Mouse (Mus musculus) embryonic stem cell, embryonic (primary cell): Measurements from ENCODE around the gene Pfn1.

Experiments used
- CTCF ChIA-PET, 4 experiments: fragments of 300-600 bp in 2 of 4; fragments of 350-600 bp in 2 of 4; sonication (Branson Sonifier 250); formaldehyde crosslinking; loops; one replicate each; lab custom pipeline; 2022; ENCODE audit warnings: inconsistent platforms in 2 of 4; lab: Charles Lee
- POLR2A ChIA-PET, 4 experiments: fragments of 300-600 bp in 2 of 4; fragments of 350-600 bp in 2 of 4; sonication (Branson Sonifier 250); formaldehyde crosslinking; loops; one replicate each; lab custom pipeline; 2022; ENCODE audit warnings: antibody characterized with exemption in 4 of 4, inconsistent platforms in 1 of 4; lab: Charles Lee

The Pfn1 gene

DNA sequence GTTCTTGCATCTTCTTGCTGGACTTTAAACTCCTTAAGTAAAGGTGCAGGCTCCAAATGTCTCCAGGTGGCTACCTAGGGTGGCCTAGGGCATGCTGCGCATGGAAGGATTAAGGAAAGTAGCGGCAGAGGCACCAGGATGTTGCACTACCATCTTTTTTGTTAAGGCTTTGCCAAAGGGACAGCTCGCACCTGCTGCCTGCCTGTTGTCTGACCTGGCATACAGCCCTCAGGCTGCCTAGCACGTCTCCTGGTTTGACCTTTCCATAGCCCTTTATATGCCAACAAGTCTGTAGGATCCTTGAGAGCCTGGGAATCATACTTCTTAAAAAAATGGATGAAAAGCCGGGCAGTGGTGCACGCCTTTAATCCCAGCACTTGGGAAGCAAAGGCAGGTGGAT lies 11.4 kb downstream of the Pfn1 start:
- ChIA-PET CTCF (no interaction called here), POLR2A (interaction anchor here in 3 of 4 experiments (0.8 to 23.0 kb wide), 4 partner anchors 9 to 26 kb away, joined by 3 to 710 read pairs (median 10); partner anchors contain the start of genes Spag7 (in 2 of the 3), Eno3 (in 1 of the 3) and Pfn1 (in 1 of the 3))

- ChIA-PET CTCF (interaction anchor here in 1 of 4 experiments (1.0 kb wide), 1 partner anchor 18 kb away, joined by 3 read pairs; no protein-coding TSS in a partner anchor), POLR2A (interaction anchor here in 3 of 4 experiments (0.6 to 23.0 kb wide), 6 partner anchors 15 to 1671 kb away, joined by 3 to 710 read pairs (median 4); partner anchors contain the start of genes Spag7 (in 2 of the 3), Eno3 (in 1 of the 3) and Pfn1 (in 1 of the 3))
Observed at GRCm38 (mm10) chr11:70641241-70641640, 13.2 kb downstream of the Pfn1 start.

GRCm38 (mm10) chr11:70639976-70640375 lies 14.5 kb downstream of the Pfn1 start:
- ChIA-PET POLR2A (interaction anchor here (0.8 to 2.4 kb wide), 10 partner anchors 9 to 86 kb away, joined by 3 to 10 read pairs (median 4); partner anchors contain the start of gene Spag7 (in 1 of the 4)), CTCF (interaction anchor here in 2 of 4 experiments (0.7 to 1.9 kb wide), 5 partner anchors 10 to 116 kb away, joined by 3 to 8 read pairs (median 4); no protein-coding TSS in a partner anchor)

- CTCF ChIA-PET = interaction anchor here in 2 of 4 experiments (0.6 to 1.9 kb wide), 6 partner anchors 9 to 156 kb away, joined by 3 to 8 read pairs (median 4); no protein-coding TSS in a partner anchor
- POLR2A ChIA-PET = interaction anchor here (0.6 to 2.4 kb wide), 20 partner anchors 8 to 179 kb away, joined by 3 to 18 read pairs (median 4); partner anchors contain the start of genes Rnf167 (in 4 of the 4), Slc25a11 (in 4 of the 4), Spag7 (in 2 of the 4) and 4930544D05Rik (in 1 of the 4)
Observed at GRCm38 (mm10) chr11:70638714-70639278, 15.6 kb downstream of the Pfn1 start, which contains the start of gene Gp1ba. Gene Gp1ba, plus strand, starts transcription at chr11:70639122.

- ChIA-PET POLR2A (interaction anchor here (0.6 to 2.4 kb wide), 16 partner anchors 8 to 206 kb away, joined by 3 to 18 read pairs (median 4); partner anchors contain the start of genes Rnf167 (in 4 of the 4), Slc25a11 (in 4 of the 4), Spag7 (in 2 of the 4) and 4930544D05Rik (in 1 of the 4)), CTCF (interaction anchor here in 3 of 4 experiments (0.8 to 1.6 kb wide), 5 partner anchors 8 to 16 kb away, joined by 3 to 5 read pairs (median 3); no protein-coding TSS in a partner anchor)
Observed at GRCm38 (mm10) chr11:70638293-70638692, 16.2 kb downstream of the Pfn1 start.

- POLR2A ChIA-PET = interaction anchor here (0.8 to 2.4 kb wide), 13 partner anchors 8 to 205 kb away, joined by 3 to 18 read pairs (median 7); partner anchors contain the start of genes Rnf167 (in 4 of the 4), Slc25a11 (in 4 of the 4), Inca1 (in 2 of the 4) and Kif1c (in 2 of the 4)
- CTCF ChIA-PET = interaction anchor here in 2 of 4 experiments (0.8 to 1.1 kb wide), 3 partner anchors 8 to 15 kb away, joined by 3 to 5 read pairs (median 3); no protein-coding TSS in a partner anchor
Observed at GRCm38 (mm10) chr11:70637764-70638163, 16.7 kb downstream of the Pfn1 start.

DNA sequence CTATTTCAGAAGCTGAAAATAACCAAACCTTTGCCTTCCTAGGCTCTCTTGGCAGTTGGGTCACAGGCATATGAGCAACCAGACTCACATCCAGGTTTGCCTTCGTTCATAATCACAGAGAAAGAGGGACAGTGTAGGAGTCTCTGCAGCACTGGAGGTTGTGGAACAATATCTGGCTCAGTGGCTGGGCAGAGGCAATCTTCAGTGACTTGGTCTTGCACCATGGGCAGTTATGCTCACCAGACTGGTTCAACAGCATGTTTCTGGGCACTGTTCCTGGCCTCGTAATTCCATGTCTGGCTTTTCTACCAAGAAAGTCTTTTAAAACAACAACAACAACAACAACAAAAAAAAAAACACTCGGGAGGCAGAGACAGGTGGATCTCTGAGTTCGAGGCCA lies 18.8 kb downstream of the Pfn1 start:
- ChIA-PET POLR2A (interaction anchor here in 3 of 4 experiments (0.6 to 2.3 kb wide), 5 partner anchors 11 to 1561 kb away, joined by 3 to 22 read pairs (median 3); partner anchors contain the start of genes Rnf167 (in 1 of the 3) and Slc25a11 (in 1 of the 3)), CTCF (interaction anchor here in 1 of 4 experiments (1.1 kb wide), 1 partner anchor 143 kb away, joined by 3 read pairs; no protein-coding TSS in a partner anchor)

- POLR2A ChIA-PET = interaction anchor here in 3 of 4 experiments (1.0 to 1.8 kb wide), 9 partner anchors 9 to 179 kb away, joined by 3 to 8 read pairs (median 4); partner anchors contain the start of genes Rnf167 (in 3 of the 3), Slc25a11 (in 3 of the 3), 4930544D05Rik (in 2 of the 3) and Gp1ba (in 2 of the 3)
- CTCF ChIA-PET = interaction anchor here (0.6 to 2.8 kb wide), 25 partner anchors 9 to 510 kb away, joined by 3 to 24 read pairs (median 4); partner anchors contain the start of genes 4930544D05Rik (in 2 of the 4), Gp1ba (in 2 of the 4), Alox12e (in 1 of the 4) and Arrb2 (in 1 of the 4)
Observed at GRCm38 (mm10) chr11:70630129-70630528, 24.3 kb downstream of the Pfn1 start.

GRCm38 (mm10) chr11:70629557-70629956 lies 24.9 kb downstream of the Pfn1 start:
- POLR2A ChIA-PET = interaction anchor here in 3 of 4 experiments (1.0 to 1.8 kb wide), 10 partner anchors 9 to 180 kb away, joined by 3 to 8 read pairs (median 4); partner anchors contain the start of genes Rnf167 (in 3 of the 3), Slc25a11 (in 3 of the 3), 4930544D05Rik (in 2 of the 3) and Gp1ba (in 2 of the 3)
- CTCF ChIA-PET = interaction anchor here (0.5 to 2.8 kb wide), 35 partner anchors 8 to 708 kb away, joined by 3 to 24 read pairs (median 4); partner anchors contain the start of genes 4930544D05Rik (in 2 of the 4), Gp1ba (in 2 of the 4), Alox12e (in 1 of the 4) and Arrb2 (in 1 of the 4)

DNA sequence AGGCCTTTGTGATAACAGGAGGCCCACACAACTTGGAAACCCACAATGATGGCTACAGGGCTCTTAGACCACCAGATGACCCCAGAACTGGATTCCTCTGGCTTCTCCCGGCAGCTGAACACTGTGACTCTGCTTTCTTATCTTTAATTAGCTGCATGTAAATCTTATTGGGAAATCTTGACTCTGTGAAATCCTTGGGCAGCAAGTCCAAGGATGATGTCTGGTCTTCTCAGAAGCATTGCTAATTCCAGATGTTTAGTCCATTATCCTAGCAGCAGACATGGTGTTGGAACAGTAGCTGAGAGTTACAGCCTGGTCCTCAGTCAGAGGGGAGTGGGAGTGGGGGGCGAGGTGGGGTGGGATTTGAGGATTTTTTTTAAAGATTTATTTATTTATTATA lies 26.0 kb downstream of the Pfn1 start:
- CTCF ChIA-PET = interaction anchor here (0.6 to 2.8 kb wide), 12 partner anchors 13 to 538 kb away, joined by 3 to 24 read pairs (median 5); partner anchors contain the start of genes 4930544D05Rik (in 1 of the 4), Arrb2 (in 1 of the 4), Psmb6 (in 1 of the 4) and Rnf167 (in 1 of the 4)
- POLR2A ChIA-PET = interaction anchor here in 3 of 4 experiments (0.7 to 1.5 kb wide), 6 partner anchors 11 to 106 kb away, joined by 3 to 5 read pairs (median 3); partner anchors contain the start of genes Psmb6 (in 2 of the 3), Rnf167 (in 1 of the 3), Slc25a11 (in 1 of the 3) and Spag7 (in 1 of the 3)

DNA sequence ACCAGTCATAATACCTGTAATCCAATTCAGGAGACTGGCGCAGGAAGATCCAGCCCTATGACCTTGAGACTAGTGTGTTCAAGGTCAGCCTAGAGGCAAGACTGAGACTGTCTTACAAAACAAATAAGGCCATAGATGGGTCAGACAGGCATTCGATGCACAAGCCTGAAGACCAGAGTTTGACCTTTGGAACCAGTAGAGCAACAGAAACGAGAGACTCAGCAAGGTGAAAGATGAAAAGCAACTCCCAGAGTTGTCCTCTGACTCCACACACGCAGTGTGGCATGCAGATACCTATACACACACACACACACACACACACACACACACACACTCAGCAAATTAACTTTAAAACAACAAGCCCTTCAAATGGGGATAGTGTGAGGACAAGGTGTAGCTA lies 27.6 kb downstream of the Pfn1 start:
- ChIA-PET CTCF (interaction anchor here in 3 of 4 experiments (0.6 to 1.5 kb wide), 7 partner anchors 12 to 311 kb away, joined by 3 to 12 read pairs (median 3); partner anchors contain the start of genes 4930544D05Rik (in 1 of the 3), Gltpd2 (in 1 of the 3), Rnf167 (in 1 of the 3) and Slc25a11 (in 1 of the 3)), POLR2A (interaction anchor here in 3 of 4 experiments (0.6 to 2.1 kb wide), 10 partner anchors 15 to 216 kb away, joined by 3 to 5 read pairs (median 3); partner anchors contain the start of genes Rnf167 (in 2 of the 3), Slc25a11 (in 2 of the 3) and Arrb2 (in 1 of the 3))

- CTCF ChIA-PET = interaction anchor here (0.5 to 1.6 kb wide), 11 partner anchors 10 to 205 kb away, joined by 3 to 9 read pairs (median 3); partner anchors contain the start of genes 4930544D05Rik (in 3 of the 4) and Arrb2 (in 1 of the 4)
Observed at GRCm38 (mm10) chr11:70625473-70625872, 29.0 kb downstream of the Pfn1 start.

GRCm38 (mm10) chr11:70623053-70623742 lies 31.2 kb downstream of the Pfn1 start:
- CTCF ChIA-PET = interaction anchor here (0.6 to 3.3 kb wide), 39 partner anchors 8 to 309 kb away, joined by 3 to 19 read pairs (median 4); partner anchors contain the start of genes Gltpd2 (in 2 of the 4), 4930544D05Rik (in 1 of the 4), Alox12e (in 1 of the 4) and Arrb2 (in 1 of the 4)
- POLR2A ChIA-PET = interaction anchor here in 3 of 4 experiments (0.6 to 2.4 kb wide), 27 partner anchors 8 to 231 kb away, joined by 3 to 10 read pairs (median 4); partner anchors contain the start of genes Gltpd2 (in 2 of the 3), Psmb6 (in 2 of the 3), Rnf167 (in 2 of the 3) and Slc25a11 (in 2 of the 3)

More at GRCm38 (mm10) chr11:70625473-70625872, 29.0 kb downstream of the Pfn1 start:
- POLR2A ChIA-PET = interaction anchor here in 3 of 4 experiments (0.6 to 2.1 kb wide), 12 partner anchors 8 to 215 kb away, joined by 3 to 6 read pairs (median 3); partner anchors contain the start of genes 4930544D05Rik (in 1 of the 3), Gp1ba (in 1 of the 3), Pfn1 (in 1 of the 3) and Rnf167 (in 1 of the 3)

DNA sequence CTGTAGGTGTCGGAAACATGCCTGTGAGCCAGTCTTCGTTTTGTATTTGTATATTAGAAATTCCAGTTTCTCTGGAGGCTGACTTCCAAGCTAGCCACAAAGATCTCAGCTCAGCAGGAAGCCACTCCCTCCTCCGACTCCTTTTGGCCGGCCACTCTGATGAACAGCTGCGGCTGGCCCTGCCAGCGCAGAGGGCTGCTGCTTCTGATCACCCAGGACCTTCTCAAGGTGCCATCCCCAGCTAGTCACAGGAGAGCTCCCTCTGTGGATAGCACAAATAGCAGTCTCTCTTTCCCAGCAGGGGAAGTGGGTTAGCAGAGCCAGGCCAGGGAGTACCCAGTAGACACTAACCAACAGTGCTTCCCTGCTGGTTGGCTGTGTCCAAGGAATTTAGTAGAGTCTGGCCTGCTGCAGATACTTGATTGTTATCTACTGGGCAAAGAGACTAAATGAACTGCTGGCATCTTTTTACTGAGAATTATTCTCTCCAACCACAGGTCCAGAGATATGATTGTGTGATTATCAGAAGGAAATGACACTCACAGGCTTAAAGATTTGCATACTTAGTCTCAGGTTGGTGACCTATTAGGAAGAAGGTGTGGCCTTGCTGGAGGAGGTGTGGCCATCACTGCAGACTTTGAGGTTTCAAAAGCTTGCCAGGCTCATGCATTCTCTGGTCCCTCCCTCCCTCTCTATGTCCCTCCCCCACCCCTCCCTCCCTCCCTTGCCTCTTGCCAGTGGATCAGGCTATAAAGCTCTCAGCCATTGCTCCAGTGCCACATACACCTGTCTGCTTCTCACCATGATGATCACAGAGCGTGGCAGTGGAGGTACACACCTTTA lies 32.3 kb downstream of the Pfn1 start:
- CTCF ChIA-PET = interaction anchor here in 3 of 4 experiments (0.6 to 3.3 kb wide), 38 partner anchors 7 to 308 kb away, joined by 3 to 19 read pairs (median 4); partner anchors contain the start of genes Gltpd2 (in 2 of the 3), Gp1ba (in 2 of the 3), 4930544D05Rik (in 1 of the 3) and Alox12e (in 1 of the 3)
- POLR2A ChIA-PET = interaction anchor here in 3 of 4 experiments (0.6 to 2.4 kb wide), 20 partner anchors 12 to 212 kb away, joined by 3 to 10 read pairs (median 4); partner anchors contain the start of genes Gltpd2 (in 2 of the 3), Rnf167 (in 2 of the 3), Slc25a11 (in 2 of the 3) and Arrb2 (in 1 of the 3)
